Mouse (Mus musculus): ENCODE measurements around the gene Cpeb2.

DNA sequence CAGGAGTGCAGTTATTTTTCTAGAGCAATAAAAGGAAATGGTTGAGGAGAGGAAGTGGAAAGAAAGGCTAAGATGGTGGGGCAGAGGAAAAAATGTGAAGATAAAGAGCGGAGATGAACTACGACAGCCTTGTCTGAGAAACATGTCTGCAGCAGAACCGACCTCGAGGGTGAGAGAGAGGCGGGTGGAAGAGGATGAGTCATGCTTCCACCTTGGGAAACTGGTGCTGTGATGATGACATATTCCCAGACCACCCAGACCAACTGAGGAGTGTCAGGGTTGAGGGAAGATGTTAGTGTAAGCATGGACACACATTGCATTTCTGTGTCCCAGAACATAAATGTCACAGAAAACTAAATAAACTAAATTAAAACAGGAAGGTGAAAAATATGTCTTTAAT, 5.4 kb upstream of the Cpeb2 start:
- no peak for TF ChIP-seq POLR2A (IDR thresholded peaks at IDR 0.05; ENCODE audit: control insufficient read depth, extremely low read depth, insufficient read depth, low read length, poor library complexity)
- TF ChIP-seq CTCF (IDR thresholded peaks at IDR 0.05; ENCODE audit: borderline replicate concordance, control insufficient read depth, extremely low read depth, insufficient read depth, low read length, poor library complexity): no peak

All from thymus, adult 2 months (tissue).